Mouse (Mus musculus) small intestine, adult 2 months (tissue): Measurements from ENCODE around the gene Rtp2.

ENCODE experiments used
- CTCF ChIP-seq: fragments of 200-500 bp; IDR thresholded peaks from 2 replicates; pipeline ENCODE4 v1.5.1; 2012; ENCODE audit warnings: low read depth, mild to moderate bottlenecking, control low read depth, inconsistent platforms, low read length, moderate library complexity, mixed read lengths; ENCODE audit not compliant: insufficient replicate concordance, insufficient read length; ENCODE audit errors: extremely low read depth
- POLR2A ChIP-seq: fragments of 200-500 bp; IDR thresholded peaks from 2 replicates; pipeline ENCODE4 v1.6.1; 2012; ENCODE audit warnings: low read depth, mild to moderate bottlenecking, control low read depth, inconsistent platforms, low read length, moderate library complexity

DNA sequence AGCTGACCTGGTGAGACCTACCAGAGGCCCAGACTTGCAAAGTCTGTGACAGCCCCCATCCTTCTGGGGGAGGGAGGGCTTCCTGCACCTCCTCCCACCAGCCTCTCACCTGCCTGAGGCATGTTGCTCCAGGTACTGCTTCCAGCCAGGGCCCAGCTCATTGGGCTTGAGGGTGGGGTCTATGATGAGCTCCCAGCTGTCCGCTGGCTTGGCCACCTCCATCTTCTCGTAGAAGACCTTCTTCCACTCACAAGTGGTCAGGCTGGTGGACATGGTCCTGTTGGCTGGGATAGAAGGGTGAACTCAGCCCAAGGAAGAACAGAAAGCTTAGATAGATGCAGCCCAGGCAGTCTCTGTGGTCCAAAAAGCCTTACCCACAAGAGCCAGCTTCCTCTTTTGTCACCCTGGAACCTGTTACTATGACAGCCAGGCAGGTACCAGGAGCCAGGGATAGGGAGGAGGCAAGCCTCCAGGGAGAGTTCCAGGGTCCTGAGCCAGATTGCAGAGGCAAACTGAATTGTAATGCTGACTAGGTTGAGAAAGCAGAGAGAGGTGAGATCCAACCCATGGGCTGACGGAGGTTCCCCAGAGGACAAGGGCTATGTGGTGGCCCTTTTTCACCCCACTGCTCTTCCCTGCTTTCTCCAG is 1.6 kb downstream of the Rtp2 start:
- TF ChIP-seq POLR2A (no peak), CTCF (no peak)
